Mouse (Mus musculus) naive thymus-derived CD4-positive, alpha-beta T cell, adult 2 months (primary cell): Measurements from ENCODE around the gene Cytip.

Source experiments
- DNase-seq: peaks from one replicate; pipeline ENCODE4 v3.0.0-alpha.2; 2011; ENCODE audit warnings: low read depth

Cytip gene

DNA sequence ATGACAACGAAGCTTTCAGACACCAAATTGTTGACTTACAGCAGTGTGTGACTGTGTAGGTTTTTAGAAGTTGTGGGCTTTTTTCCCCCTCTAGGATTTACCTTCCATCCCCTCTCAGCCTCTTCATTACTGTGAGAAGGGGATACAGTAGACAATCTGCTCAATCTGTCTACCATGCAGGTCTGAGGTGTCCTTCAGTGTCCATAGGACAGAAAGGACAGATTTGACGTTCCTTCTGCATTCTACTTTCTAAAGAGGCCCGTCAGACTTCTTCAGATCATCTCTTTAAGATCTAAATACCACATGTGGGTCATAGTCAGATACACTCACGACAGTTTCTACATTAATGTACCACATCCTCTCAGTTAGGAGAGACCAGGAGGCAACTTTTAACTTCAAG is 33.5 kb downstream of the Cytip start:
- DNase-seq: peak; percentile 74

- DNase-seq: peak; percentile 80
Measured at GRCm38 (mm10) chr2:58160541-58161307, 34.6 kb downstream of the Cytip start.

GRCm38 (mm10) chr2:58159880-58160279 is 35.5 kb downstream of the Cytip start:
- DNase-seq: peak; percentile 89

DNA sequence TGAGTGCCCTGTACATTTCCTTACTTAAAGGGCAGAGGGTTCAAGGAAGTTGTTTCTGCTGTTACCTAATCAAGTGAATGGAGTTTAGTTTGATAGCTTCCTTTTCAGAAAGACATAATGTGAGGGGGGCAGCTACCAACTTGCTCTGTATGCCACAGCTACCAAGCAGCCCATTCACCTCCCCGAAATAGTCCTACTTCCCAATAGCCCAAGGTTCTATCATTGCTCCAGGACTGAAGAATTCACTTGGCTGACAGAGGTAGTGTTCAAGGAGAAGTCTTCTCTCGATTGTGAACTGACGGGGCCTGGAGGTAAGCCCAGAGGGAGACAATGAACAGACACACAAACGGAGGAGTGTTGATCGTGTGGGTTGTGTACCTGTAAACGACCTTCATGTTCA is 36.2 kb downstream of the Cytip start:
- peak; percentile 82 for DNase-seq

GRCm38 (mm10) chr2:58158539-58158938 is 36.8 kb downstream of the Cytip start:
- peak; percentile 79 for DNase-seq

DNA sequence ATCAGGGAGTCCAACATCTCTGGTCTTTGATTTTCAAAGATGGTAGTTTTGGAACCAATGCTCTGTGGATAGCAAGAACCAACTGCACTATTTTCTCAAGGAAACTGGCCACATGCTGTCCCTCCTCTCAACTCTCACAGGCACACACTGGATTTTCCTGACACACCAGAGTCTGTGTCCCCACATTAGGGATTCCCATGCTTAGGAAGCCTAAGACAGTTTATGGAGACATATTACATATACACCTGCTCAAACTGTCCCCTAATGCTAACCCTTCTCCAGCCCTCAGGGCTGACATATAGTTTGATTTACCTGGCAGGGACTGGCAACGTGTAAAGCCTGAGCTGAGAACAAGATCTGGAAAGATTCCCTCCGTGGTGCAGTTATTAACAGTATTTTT is 37.2 kb downstream of the Cytip start:
- DNase-seq: peak; percentile 85

DNA sequence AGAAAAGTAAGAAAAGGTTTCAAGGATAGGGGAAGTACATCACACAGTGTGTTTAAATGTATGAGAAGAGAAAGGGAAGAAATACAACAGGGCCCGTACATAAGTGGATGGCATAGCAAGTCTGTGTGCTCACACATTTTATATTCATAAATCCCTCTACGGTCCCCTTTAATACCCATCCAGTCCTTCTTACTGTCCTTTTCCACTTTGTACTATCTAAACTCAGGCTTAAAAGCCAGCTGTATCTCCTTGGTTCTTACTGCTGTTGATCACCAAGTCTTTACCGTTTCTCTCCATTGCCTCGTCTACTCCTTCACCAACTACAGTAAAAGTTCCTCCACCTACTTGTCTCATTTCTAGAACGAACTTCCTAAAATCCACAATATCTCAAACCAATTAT is 37.9 kb downstream of the Cytip start:
- peak; percentile 82 for DNase-seq

DNA sequence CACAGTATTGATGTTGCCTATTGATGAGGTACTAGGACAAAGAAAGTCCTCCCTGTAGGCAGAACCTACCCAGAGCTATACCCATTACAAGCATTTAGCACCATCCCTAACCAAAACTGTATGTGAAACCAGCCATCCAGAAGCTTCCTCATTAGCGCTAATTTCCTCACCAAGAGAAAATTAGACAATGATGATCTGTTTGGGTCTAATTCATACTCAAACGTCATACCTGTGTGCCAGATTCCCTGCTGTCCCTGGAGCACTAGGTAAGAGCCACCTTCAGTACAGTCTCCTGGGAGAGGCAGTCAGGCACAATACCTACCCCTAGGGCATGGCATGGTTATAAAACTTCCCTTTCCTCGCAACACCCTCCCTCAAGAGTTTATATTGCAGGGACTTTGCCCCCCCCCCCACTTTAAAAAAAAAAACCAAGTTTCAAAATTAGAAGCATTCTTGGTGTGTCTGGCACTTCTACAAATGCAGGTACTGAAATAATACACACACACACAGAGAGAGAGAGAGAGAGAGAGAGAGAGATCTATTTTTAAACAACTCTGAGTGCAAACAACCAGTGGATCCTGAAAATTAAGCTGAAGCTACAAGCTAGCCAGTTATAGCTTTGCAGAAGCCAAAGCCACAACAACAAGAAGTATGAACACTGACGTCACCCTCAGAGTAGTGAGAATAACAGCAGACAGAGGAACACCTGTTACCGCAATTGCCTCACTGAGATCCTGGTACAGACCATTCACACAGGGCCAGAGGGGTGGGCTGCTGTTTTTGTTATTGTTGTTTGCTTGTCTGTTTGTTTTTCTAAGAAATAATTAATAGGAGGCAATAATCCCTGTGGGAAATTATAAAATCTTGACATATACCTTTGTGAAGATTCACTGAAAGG is 38.6 kb downstream of the Cytip start:
- peak; percentile 95 for DNase-seq

DNA sequence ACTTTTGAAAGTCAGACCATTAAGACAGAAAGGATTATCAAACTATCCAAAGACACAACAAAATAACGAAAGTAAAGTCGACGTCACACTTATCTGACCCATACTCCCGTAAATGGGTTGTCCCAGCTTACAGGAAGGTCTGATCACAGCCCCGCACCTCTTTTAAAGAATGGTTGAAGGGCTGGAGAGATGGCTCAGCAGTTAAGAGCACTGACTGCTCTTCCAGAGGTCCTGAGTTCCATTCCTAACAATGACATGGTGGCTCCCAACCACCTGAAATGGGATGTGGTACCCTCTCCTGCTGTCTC is 39.3 kb downstream of the Cytip start:
- DNase-seq: peak; percentile 88

DNA sequence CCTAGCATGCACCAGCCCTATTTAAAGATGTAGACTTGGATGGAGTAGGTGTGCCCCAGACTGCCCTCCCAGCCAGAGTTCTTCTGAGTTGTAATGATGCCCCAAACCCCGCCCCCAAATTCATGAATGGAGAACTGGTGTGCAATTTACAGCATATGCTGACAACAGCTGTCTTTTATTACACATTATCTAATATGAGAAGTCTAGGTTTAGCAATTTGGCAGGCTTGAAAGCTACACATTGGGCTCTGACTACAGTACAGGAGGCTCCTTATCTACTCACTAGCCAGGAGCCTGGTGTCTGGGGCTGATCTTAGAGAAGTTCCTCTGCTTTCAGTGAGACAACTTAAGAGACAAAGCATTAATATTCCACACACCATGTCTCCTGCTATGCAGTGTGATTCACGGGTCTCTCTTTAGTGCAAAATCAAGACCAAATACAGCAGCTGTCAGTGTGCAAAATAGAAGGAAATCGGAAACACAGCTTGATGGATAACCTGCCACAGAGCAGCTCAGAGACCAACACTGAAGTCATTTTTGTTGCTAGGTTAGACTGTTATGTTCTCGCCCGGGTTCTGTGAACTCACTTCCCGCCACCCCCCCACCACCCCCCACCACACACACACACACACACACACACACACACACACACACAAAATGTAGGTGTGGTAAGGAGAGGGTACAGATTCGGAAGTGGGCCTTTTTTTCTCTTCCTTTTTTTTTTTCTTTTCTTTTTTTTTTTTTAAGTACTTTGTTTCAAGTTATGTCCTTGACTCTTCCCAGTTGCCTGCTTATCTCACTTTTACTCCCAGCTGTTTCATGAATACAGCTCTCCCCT is 39.8 kb downstream of the Cytip start:
- DNase-seq: peak; percentile 90

- DNase-seq: no peak
Measured at GRCm38 (mm10) chr2:58154555-58154954, 40.8 kb downstream of the Cytip start.

GRCm38 (mm10) chr2:58153742-58154141 is 41.6 kb downstream of the Cytip start:
- DNase-seq: peak; percentile 79

DNA sequence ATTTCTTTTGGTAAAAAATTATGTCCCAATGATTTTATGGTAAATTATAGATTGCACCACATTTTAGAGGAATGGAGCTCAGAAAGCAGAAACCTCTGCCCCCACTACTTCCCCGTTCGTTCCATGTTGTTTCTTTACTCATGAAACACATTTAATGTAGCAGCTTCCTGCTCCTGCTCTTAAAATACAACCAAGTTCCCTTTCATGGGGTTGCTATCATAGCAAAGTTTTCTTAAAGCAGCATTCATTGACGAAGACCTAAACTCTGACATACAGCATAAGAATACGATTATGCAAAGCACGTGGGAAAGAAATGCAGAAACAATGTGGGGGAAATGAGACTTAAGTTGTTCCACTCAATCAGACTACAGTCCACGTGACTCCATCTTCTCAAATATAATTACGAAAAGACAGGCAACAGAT is 45.3 kb downstream of the Cytip start:
- peak; percentile 72 for DNase-seq

GRCm38 (mm10) chr2:58146572-58146971 is 48.8 kb downstream of the Cytip start:
- DNase-seq: no peak

DNA sequence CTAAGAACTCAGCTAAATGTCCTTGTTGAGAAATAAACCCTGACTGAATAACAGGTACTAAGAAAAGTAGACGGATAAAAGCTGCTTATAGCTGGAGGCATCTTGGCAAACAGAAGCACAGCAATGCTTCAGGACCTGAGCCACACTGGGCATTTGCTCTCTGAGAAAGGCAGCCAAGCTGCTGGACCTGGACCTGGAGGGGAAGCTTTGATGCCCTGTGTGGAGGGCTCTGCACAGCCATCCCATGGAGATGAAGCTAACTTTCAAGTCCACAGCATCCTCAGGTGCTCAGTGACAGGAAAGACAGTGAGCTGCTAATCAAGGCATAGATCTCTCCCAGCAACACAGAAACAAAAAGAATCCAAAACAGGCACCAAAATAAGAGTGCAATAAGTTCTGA is 54.8 kb downstream of the Cytip start:
- peak; percentile 53 for DNase-seq

- DNase-seq: peak; percentile 68
Measured at GRCm38 (mm10) chr2:58138611-58139010, 56.7 kb downstream of the Cytip start.

- DNase-seq: no peak
Measured at GRCm38 (mm10) chr2:58137676-58138075, 57.7 kb downstream of the Cytip start.

GRCm38 (mm10) chr2:58136526-58136925 is 58.8 kb downstream of the Cytip start:
- DNase-seq: no peak

- peak; percentile 83 for DNase-seq
Measured at GRCm38 (mm10) chr2:58135061-58135463, 60.3 kb downstream of the Cytip start.

DNA sequence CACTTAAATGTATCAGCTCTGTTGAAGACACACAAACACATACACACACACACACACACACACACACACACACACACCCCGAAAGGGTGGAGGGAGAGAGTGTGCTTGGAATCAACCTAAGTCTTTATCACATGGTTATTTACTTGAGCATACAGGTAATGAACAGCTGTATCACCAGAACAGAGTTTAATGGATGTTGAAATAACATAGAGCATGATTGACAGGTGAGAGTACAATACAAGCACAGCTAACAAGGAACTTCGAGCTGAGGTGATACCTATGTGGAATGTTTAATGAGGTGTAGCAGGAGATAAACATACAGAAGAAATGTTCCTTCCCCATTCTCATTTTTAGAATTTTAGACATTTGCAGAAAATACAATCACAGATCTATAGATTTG is 62.7 kb downstream of the Cytip start:
- peak; percentile 34 for DNase-seq

DNA sequence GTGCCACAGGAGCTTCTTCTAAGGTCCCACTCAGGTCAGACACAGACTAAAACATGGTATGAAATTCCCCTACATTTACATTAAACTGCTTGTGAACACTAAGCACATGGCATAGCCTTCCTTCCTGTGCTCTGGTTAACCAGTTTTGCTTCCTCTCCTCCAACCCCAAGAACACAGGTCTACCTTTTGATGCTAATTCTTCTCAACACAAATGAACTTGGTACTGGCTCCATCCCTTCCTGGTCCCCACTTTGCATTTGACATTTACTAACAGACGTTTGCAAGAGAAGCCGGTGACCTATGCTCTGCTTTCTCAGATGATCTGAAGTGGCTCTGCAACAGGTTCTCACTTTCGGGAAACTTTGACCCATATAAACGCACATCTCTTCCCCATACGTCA is 65.4 kb downstream of the Cytip start:
- peak; percentile 74 for DNase-seq

- no peak for DNase-seq
Measured at GRCm38 (mm10) chr2:58111105-58111504, 84.2 kb downstream of the Cytip start.
